Mouse (Mus musculus) G1E (cell line): ENCODE data around the gene Egr2.

Source experiments
- CTCF ChIP-seq: IDR thresholded peaks from 2 replicates; pipeline ENCODE4 v1.5.1; 2012; ENCODE audit warnings: low read depth, low read length, inconsistent platforms, mixed read lengths
- GATA1 ChIP-seq: IDR thresholded peaks from 2 replicates; pipeline ENCODE4 v1.6.1; 2012; ENCODE audit warnings: borderline replicate concordance, low read length, inconsistent platforms, mixed read lengths
- GATA2 ChIP-seq: IDR thresholded peaks from 2 replicates; pipeline ENCODE4 v1.6.1; 2012; ENCODE audit warnings: low read depth, low read length, inconsistent platforms, borderline replicate concordance
- POLR2AphosphoS5 ChIP-seq: IDR thresholded peaks from 2 replicates; pipeline ENCODE4 v1.6.1; 2012; ENCODE audit warnings: low read depth, low read length, inconsistent platforms; ENCODE audit not compliant: insufficient replicate concordance
- TAL1 ChIP-seq: conservative IDR thresholded peaks from 2 replicates; pipeline ENCODE4 v1.6.1; 2012; ENCODE audit warnings: low read depth, low read length, inconsistent platforms, mixed read lengths

GRCm38 (mm10) chr10:67490632-67491031 lies 44.6 kb upstream of the Egr2 start:
- TF ChIP-seq CTCF = no peak
- no peak for TF ChIP-seq GATA1
- no peak for TF ChIP-seq GATA2
- TF ChIP-seq TAL1 = no peak
- TF ChIP-seq POLR2AphosphoS5 = no peak
